ENCODE assay signal across 8 mouse cellular contexts in the genomic region with DNA sequence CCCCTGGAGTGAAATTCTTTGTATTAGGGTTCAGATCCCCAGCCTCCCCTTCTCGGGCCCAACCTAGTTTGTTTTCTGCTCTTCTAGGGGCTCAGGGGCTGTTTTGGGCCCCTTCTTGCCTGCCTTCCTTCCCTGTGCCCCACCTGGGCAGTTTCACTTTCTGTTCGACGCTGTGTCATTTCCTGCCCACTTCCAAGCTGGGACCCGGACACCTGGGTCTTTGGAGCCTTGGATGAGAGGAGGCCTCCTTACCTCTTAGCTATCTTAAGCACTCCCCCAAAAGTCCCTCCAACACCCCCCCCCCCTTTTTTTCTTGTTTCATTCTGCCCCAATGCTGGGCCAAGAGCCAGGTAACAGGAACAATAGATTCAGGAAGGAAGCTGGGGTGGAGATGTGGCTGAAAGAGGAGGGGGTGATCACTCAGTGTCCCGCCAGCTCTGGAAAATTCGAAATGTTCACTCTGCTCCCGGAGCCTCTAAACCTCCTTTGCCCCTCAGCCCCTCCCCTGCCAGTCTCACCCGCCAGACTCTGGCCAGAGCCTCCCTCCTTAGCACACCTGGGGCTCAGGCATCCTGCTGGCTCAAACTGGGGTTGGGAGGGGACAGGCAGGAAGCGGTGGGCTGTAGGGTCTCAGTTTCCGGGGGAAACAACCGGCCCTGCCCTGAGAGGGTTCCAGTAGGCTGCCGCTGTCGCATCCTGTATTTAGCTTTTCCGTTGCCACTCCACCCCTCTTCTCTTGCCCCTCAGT. TPM values are rescaled to one million over a fixed set of nuclear protein-coding genes. Genes with fewer than 3 reads are reported as not detected.
DNase-seq lines count a peak whose midpoint lies in the region; ATAC-seq and TF ChIP-seq lines count a peak whose summit lies in the region.

No protein-coding gene starts in this region.

- H3K4me1 ChIP-seq in forebrain, embryonic 11.5 days (replicated peaks; ENCODE audit: control insufficient read depth, insufficient read depth, low read length): peaks cover 8% of the 10 kb centered on the region
- H3K4me1 ChIP-seq in hindbrain, embryonic 13.5 days (replicated peaks): peaks cover 33% of the 10 kb centered on the region
- H3K4me1 ChIP-seq in limb, embryonic 15.5 days: peaks cover 36% of the 10 kb centered on the region
- H3K4me1 ChIP-seq in midbrain, postnatal 0 days (ENCODE audit: insufficient read depth, low read length): peaks cover 14% of the 10 kb centered on the region

- no peaks in the 10 kb centered on the region for H3K27me3 ChIP-seq in forebrain, embryonic 11.5 days (ENCODE audit: control insufficient read depth, insufficient read depth, low read length)
- no peaks in the 10 kb centered on the region for H3K27me3 ChIP-seq in hindbrain, embryonic 13.5 days
- H3K27me3 ChIP-seq in limb, embryonic 15.5 days: no peaks in the 10 kb centered on the region
- H3K27me3 ChIP-seq in midbrain, postnatal 0 days (ENCODE audit: insufficient read depth, low read length): no peaks in the 10 kb centered on the region

- no peak overlapping the region for H3K4me3 ChIP-seq in forebrain, embryonic 11.5 days (ENCODE audit: low read depth, low read length)
- H3K4me3 ChIP-seq in hindbrain, embryonic 13.5 days: peak overlapping the region; percentile 15; the same call in 1 of the 2 replicates
- peak overlapping the region; percentile 62 for H3K4me3 ChIP-seq in limb, embryonic 15.5 days
- H3K4me3 ChIP-seq in midbrain, postnatal 0 days (ENCODE audit: low read depth, low read length): no peak overlapping the region

- peak overlapping the region; percentile 24; the same call in 1 of the 2 replicates for H3K4me2 ChIP-seq in forebrain, embryonic 11.5 days (ENCODE audit: low read depth, low read length, severe bottlenecking)
- peak overlapping the region; percentile 93 for H3K4me2 ChIP-seq in hindbrain, embryonic 13.5 days
- peak overlapping the region; percentile 92 for H3K4me2 ChIP-seq in limb, embryonic 15.5 days
- peak overlapping the region; percentile 18; the same call in 1 of the 2 replicates for H3K4me2 ChIP-seq in midbrain, postnatal 0 days (ENCODE audit: low read depth, low read length, poor library complexity, severe bottlenecking)

- no peak for ATAC-seq in forebrain, embryonic 11.5 days (replicated peaks; ENCODE audit: low FRiP score)
- ATAC-seq in hindbrain, embryonic 13.5 days (ENCODE audit: low FRiP score): no peak
- ATAC-seq in limb, embryonic 15.5 days (ENCODE audit: insufficient number of reproducible peaks, low FRiP score, low TSS enrichment, low read depth): 0 out of 2 replicates have a peak, but pooled peaks have one; percentile 7
- ATAC-seq in midbrain, postnatal 0 days (ENCODE audit: low FRiP score): no peak

- peak overlapping the region; percentile 8; the same call in 1 of the 2 replicates for H3K9ac ChIP-seq in forebrain, embryonic 11.5 days (ENCODE audit: low read length)
- peak overlapping the region; percentile 53 for H3K9ac ChIP-seq in hindbrain, embryonic 13.5 days
- H3K9ac ChIP-seq in limb, embryonic 15.5 days: peak overlapping the region; percentile 40
- H3K9ac ChIP-seq in midbrain, postnatal 0 days (replicated peaks; ENCODE audit: low read length, poor library complexity, severe bottlenecking): peak overlapping the region; percentile 44; the same call in 1 of the 2 replicates

- 43% methylated on average over 14 of the region's 14 CpGs for WGBS in forebrain, embryonic 11.5 days
- 38% methylated on average over 14 of the region's 14 CpGs for WGBS in hindbrain, embryonic 13.5 days
- 12% methylated on average over 14 of the region's 14 CpGs for WGBS in limb, embryonic 15.5 days
- WGBS in midbrain, postnatal 0 days: 39% methylated on average over 14 of the region's 14 CpGs

- no peaks in the 10 kb centered on the region for H3K9me3 ChIP-seq in forebrain, embryonic 11.5 days (ENCODE audit: control insufficient read depth, low read length)
- no peaks in the 10 kb centered on the region for H3K9me3 ChIP-seq in hindbrain, embryonic 13.5 days
- H3K9me3 ChIP-seq in limb, embryonic 15.5 days: no peaks in the 10 kb centered on the region
- H3K9me3 ChIP-seq in midbrain, postnatal 0 days (ENCODE audit: low read length): no peaks in the 10 kb centered on the region

- DNase-seq in adrenal gland, adult (ENCODE audit: inconsistent age in 2 of 2, low spot score in 1 of 2): peak; percentile 54 to 66
- no peak for DNase-seq in adrenal gland, adult 8-10 months
- DNase-seq in forebrain, embryonic 11.5 days (ENCODE audit: low spot score): no peak
- DNase-seq in midbrain, postnatal 0 days (ENCODE audit: low spot score): no peak
- DNase-seq in thymus, postnatal 36 days: peak; percentile 83 to 90
- no peak for DNase-seq in right cerebral cortex, postnatal 14 days

- no peak for TF ChIP-seq CTCF in midbrain, postnatal 0 days (IDR thresholded peaks at IDR 0.05)

- H3K27ac ChIP-seq in forebrain, embryonic 11.5 days (ENCODE audit: low read depth, low read length): no peak overlapping the region
- 0 out of 2 replicates have a peak overlapping the region, but pooled peaks have one; percentile 3 for H3K27ac ChIP-seq in hindbrain, embryonic 13.5 days
- H3K27ac ChIP-seq in limb, embryonic 15.5 days: peak overlapping the region; percentile 89
- H3K27ac ChIP-seq in midbrain, postnatal 0 days (ENCODE audit: low read depth, low read length): peak overlapping the region; percentile 26; the same call in 1 of the 2 replicates

- H3K36me3 ChIP-seq in forebrain, embryonic 11.5 days (ENCODE audit: control insufficient read depth, insufficient read depth, low read length): no peaks in the 10 kb centered on the region; the same call in 1 of the 2 replicates
- peaks cover 28% of the 10 kb centered on the region for H3K36me3 ChIP-seq in hindbrain, embryonic 13.5 days
- H3K36me3 ChIP-seq in limb, embryonic 15.5 days: peaks cover 45% of the 10 kb centered on the region
- peaks cover 15% of the 10 kb centered on the region for H3K36me3 ChIP-seq in midbrain, postnatal 0 days (ENCODE audit: insufficient read depth, low read length)

RNA-seq across cellular contexts. Expression of a gene that starts 2.5 kb away (rescaled TPM):
- total RNA-seq in adrenal gland, adult 8-10 months (2022): 10 to 100 TPM; 17.0 to 27.1 (median 20.9) TPM
- polyA plus RNA-seq in forebrain, embryonic 11.5 days (2014; fragmentation: Nextera tagmentation; extraction: Ambion mirVana): 11.0 and 11.6 TPM in 2 replicates
- 6.6 and 7.3 TPM in 2 replicates for polyA plus RNA-seq in hindbrain, embryonic 13.5 days (2015; fragmentation: Nextera tagmentation; extraction: Ambion mirVana)
- polyA plus RNA-seq in limb, embryonic 15.5 days (2015; fragmentation: Nextera tagmentation; extraction: Ambion mirVana): 20.5 and 21.9 TPM in 2 replicates
- 3.2 and 4.9 TPM in 2 replicates for total RNA-seq in midbrain, postnatal 0 days (2014; rRNA removed)
- polyA plus RNA-seq in midbrain, postnatal 0 days (2015; fragmentation: Nextera tagmentation; extraction: Ambion mirVana): 3.9 TPM in 2 replicates

RNA-seq across cellular contexts. Expression of a gene that starts 28.7 kb away (rescaled TPM):
- total RNA-seq in adrenal gland, adult 8-10 months (2022): 10 to 100 TPM; 22.0 to 26.2 (median 24.9) TPM
- 27.1 and 29.0 TPM in 2 replicates for polyA plus RNA-seq in forebrain, embryonic 11.5 days (2014; fragmentation: Nextera tagmentation; extraction: Ambion mirVana)
- 43.6 and 45.3 TPM in 2 replicates for polyA plus RNA-seq in hindbrain, embryonic 13.5 days (2015; fragmentation: Nextera tagmentation; extraction: Ambion mirVana)
- 25.8 and 27.1 TPM in 2 replicates for polyA plus RNA-seq in limb, embryonic 15.5 days (2015; fragmentation: Nextera tagmentation; extraction: Ambion mirVana)
- total RNA-seq in midbrain, postnatal 0 days (2014; rRNA removed): 81.4 and 85.9 TPM in 2 replicates
- polyA plus RNA-seq in midbrain, postnatal 0 days (2015; fragmentation: Nextera tagmentation; extraction: Ambion mirVana): 50.0 and 53.5 TPM in 2 replicates

RNA-seq across cellular contexts. Expression of a gene that starts 29.6 kb away (rescaled TPM):
- 100 to 1,000 TPM in 1 of 4 experiments, 10 to 100 TPM in 3; 62.2 to 100 (median 74.6) TPM for total RNA-seq in adrenal gland, adult 8-10 months (2022)
- 137 and 166 TPM in 2 replicates for polyA plus RNA-seq in forebrain, embryonic 11.5 days (2014; fragmentation: Nextera tagmentation; extraction: Ambion mirVana)
- polyA plus RNA-seq in hindbrain, embryonic 13.5 days (2015; fragmentation: Nextera tagmentation; extraction: Ambion mirVana): 159 and 172 TPM in 2 replicates
- polyA plus RNA-seq in limb, embryonic 15.5 days (2015; fragmentation: Nextera tagmentation; extraction: Ambion mirVana): 85.8 and 96.1 TPM in 2 replicates
- total RNA-seq in midbrain, postnatal 0 days (2014; rRNA removed): 252 and 291 TPM in 2 replicates
- polyA plus RNA-seq in midbrain, postnatal 0 days (2015; fragmentation: Nextera tagmentation; extraction: Ambion mirVana): 156 and 165 TPM in 2 replicates

RNA-seq across cellular contexts. Expression of a gene that starts 29.9 kb away (rescaled TPM):
- 1 to 10 TPM; 4.2 to 5.9 (median 4.6) TPM for total RNA-seq in adrenal gland, adult 8-10 months (2022)
- 4.8 and 7.0 TPM in 2 replicates for polyA plus RNA-seq in forebrain, embryonic 11.5 days (2014; fragmentation: Nextera tagmentation; extraction: Ambion mirVana)
- 2.8 and 2.9 TPM in 2 replicates for polyA plus RNA-seq in hindbrain, embryonic 13.5 days (2015; fragmentation: Nextera tagmentation; extraction: Ambion mirVana)
- 4.0 TPM in 2 replicates for polyA plus RNA-seq in limb, embryonic 15.5 days (2015; fragmentation: Nextera tagmentation; extraction: Ambion mirVana)
- total RNA-seq in midbrain, postnatal 0 days (2014; rRNA removed): 86.0 and 107 TPM in 2 replicates
- 7.5 and 7.7 TPM in 2 replicates for polyA plus RNA-seq in midbrain, postnatal 0 days (2015; fragmentation: Nextera tagmentation; extraction: Ambion mirVana)

RNA-seq across cellular contexts. Expression of a gene that starts 46.3 kb away (rescaled TPM):
- 1 to 10 TPM in 1 of 4 experiments, under 1 TPM in 1, not detected in 2; 1.00 to 1.0 TPM for total RNA-seq in adrenal gland, adult 8-10 months (2022)
- 7.3 and 7.4 TPM in 2 replicates for polyA plus RNA-seq in forebrain, embryonic 11.5 days (2014; fragmentation: Nextera tagmentation; extraction: Ambion mirVana)
- 6.1 and 8.2 TPM in 2 replicates for polyA plus RNA-seq in hindbrain, embryonic 13.5 days (2015; fragmentation: Nextera tagmentation; extraction: Ambion mirVana)
- polyA plus RNA-seq in limb, embryonic 15.5 days (2015; fragmentation: Nextera tagmentation; extraction: Ambion mirVana): 11.8 and 15.0 TPM in 2 replicates
- 1.9 and 5.2 TPM in 2 replicates for total RNA-seq in midbrain, postnatal 0 days (2014; rRNA removed)
- polyA plus RNA-seq in midbrain, postnatal 0 days (2015; fragmentation: Nextera tagmentation; extraction: Ambion mirVana): 12.3 and 15.9 TPM in 2 replicates

Comparison
In these comparisons a context has a peak if more than half of its experiments do, and no peak if none do; other contexts are left out.
1. DNase-seq: peak in adrenal gland, adult (2 of 2) and thymus, postnatal 36 days (2 of 2); none in adrenal gland, adult 8-10 months (single experiment), forebrain, embryonic 11.5 days (single experiment), midbrain, postnatal 0 days (single experiment) and right cerebral cortex, postnatal 14 days (single experiment).
2. H3K4me2 ChIP-seq: peak in every context shown above with its lines; median percentile 93 in hindbrain, embryonic 13.5 days; 92 in limb, embryonic 15.5 days; 24 in forebrain, embryonic 11.5 days; 18 in midbrain, postnatal 0 days.
3. H3K4me3 ChIP-seq: peak in hindbrain, embryonic 13.5 days (single experiment) and limb, embryonic 15.5 days (single experiment); none in forebrain, embryonic 11.5 days (single experiment) and midbrain, postnatal 0 days (single experiment).
4. Peak in every context shown above with its lines, with median percentiles within 50 percentile points of each other: H3K9ac ChIP-seq.